Mouse (Mus musculus) small intestine, adult 2 months (tissue): ENCODE data around the gene Zkscan5.

Experiments used
- CTCF ChIP-seq: fragments of 200-500 bp; IDR thresholded peaks from 2 replicates; pipeline ENCODE4 v1.5.1; 2012; ENCODE audit warnings: low read depth, mild to moderate bottlenecking, control low read depth, inconsistent platforms, low read length, moderate library complexity, mixed read lengths; ENCODE audit not compliant: insufficient replicate concordance, insufficient read length; ENCODE audit errors: extremely low read depth
- POLR2A ChIP-seq: fragments of 200-500 bp; IDR thresholded peaks from 2 replicates; pipeline ENCODE4 v1.6.1; 2012; ENCODE audit warnings: low read depth, mild to moderate bottlenecking, control low read depth, inconsistent platforms, low read length, moderate library complexity

DNA sequence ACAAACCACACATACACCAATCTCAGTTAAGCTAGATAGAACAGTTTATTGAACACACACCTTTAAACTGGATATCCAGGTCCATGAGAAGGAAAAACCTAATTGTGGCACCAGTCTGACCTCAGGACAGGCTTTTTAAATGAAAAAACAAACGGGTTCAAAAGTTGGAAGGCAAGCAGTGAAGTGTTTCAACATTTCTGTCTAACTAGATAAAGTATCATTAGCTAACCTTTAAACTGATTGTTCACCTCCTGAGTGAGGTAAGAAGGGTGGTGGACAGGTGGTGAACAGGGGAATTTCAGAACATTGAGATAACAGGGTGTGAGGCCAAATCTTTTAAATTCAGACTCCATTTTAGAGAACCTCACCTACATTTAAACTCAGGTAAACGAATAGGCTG is 22.1 kb downstream of the Zkscan5 start:
- no peak for TF ChIP-seq CTCF
- TF ChIP-seq POLR2A: no peak
